11 mouse cellular contexts compared by ENCODE assay signal in the genomic region with DNA sequence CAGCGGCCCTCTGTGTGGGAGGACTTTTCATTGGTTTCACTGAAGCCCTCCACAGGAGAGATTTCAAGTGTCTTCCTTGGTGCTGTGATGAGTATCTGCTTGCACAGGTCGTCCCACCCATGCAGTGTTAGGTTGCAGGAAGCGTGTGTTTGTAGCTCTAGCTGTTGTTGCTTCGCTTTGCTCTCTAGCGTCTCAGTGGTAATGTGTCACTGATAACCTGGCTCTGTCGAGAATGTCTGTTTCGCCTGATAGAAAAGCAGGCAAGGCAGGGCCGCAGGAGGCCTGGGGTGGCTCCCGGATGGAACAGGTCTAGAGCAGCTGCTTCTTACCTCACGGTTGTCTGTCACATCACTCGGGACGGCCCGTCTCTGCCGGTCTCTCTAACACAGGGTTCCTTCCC. TPM values are rescaled to one million over a fixed set of nuclear protein-coding genes. Genes with fewer than 3 reads are reported as not detected.
DNase-seq lines count a peak whose midpoint lies in the region; ATAC-seq and TF ChIP-seq lines count a peak whose summit lies in the region.
"Had no signal": no experiment of that assay in that cellular context is flagged by ENCODE, and none has a peak within 500 bp of the region (broad histone marks: within the 10 kb centered on the region; RNA-seq: fewer than 3 reads in every experiment).

No protein-coding gene starts in this region.

- no peaks in the 10 kb centered on the region for H3K27me3 ChIP-seq in kidney, embryonic 15.5 days
- no peaks in the 10 kb centered on the region for H3K27me3 ChIP-seq in kidney, embryonic 16.5 days (ENCODE audit: insufficient read depth, low read length)
- H3K27me3 ChIP-seq in liver, embryonic 14.5 days (ENCODE audit: control insufficient read depth, insufficient read depth, low read length), result no peaks in the 10 kb centered on the region
- H3K27me3 ChIP-seq in midbrain, embryonic 11.5 days (ENCODE audit: control insufficient read depth, insufficient read depth, low read length), result no peaks in the 10 kb centered on the region

- H3K4me2 ChIP-seq in kidney, embryonic 15.5 days, result no peak overlapping the region
- no peak overlapping the region for H3K4me2 ChIP-seq in kidney, embryonic 16.5 days (replicated peaks; ENCODE audit: low read depth, low read length)
- H3K4me2 ChIP-seq in liver, embryonic 14.5 days (ENCODE audit: low read depth), result peak overlapping the region; percentile 90
- H3K4me2 ChIP-seq in midbrain, embryonic 11.5 days, result no peak overlapping the region

- WGBS in kidney, embryonic 15.5 days, result 58% methylated on average over 14 of the region's 14 CpGs
- 47% methylated on average over 14 of the region's 14 CpGs for WGBS in kidney, embryonic 16.5 days
- WGBS in liver, embryonic 14.5 days (ENCODE audit: insufficient replicate concordance), result 21% methylated on average over 14 of the region's 14 CpGs
- WGBS in midbrain, embryonic 11.5 days, result 93% methylated on average over 14 of the region's 14 CpGs

- H3K27ac ChIP-seq in kidney, embryonic 15.5 days, result 0 out of 2 replicates have a peak overlapping the region, but pooled peaks have one; percentile 28
- no peak overlapping the region for H3K27ac ChIP-seq in kidney, embryonic 16.5 days (ENCODE audit: low read length)
- peak overlapping the region; percentile 98 for H3K27ac ChIP-seq in liver, embryonic 14.5 days
- no peak overlapping the region for H3K27ac ChIP-seq in midbrain, embryonic 11.5 days (ENCODE audit: low read depth, low read length)
- H3K27ac ChIP-seq: hindbrain, embryonic 10.5 days; macrophage had no signal

- no peaks in the 10 kb centered on the region; the same call in 1 of the 2 replicates for H3K4me1 ChIP-seq in kidney, embryonic 15.5 days
- no peaks in the 10 kb centered on the region; the same call in 1 of the 2 replicates for H3K4me1 ChIP-seq in kidney, embryonic 16.5 days (ENCODE audit: insufficient read depth, low read length)
- H3K4me1 ChIP-seq in liver, embryonic 14.5 days (replicated peaks; ENCODE audit: control insufficient read depth in 2 of 2, insufficient read depth in 2 of 2, low read length in 1 of 2), result peaks cover 85 to 94% of the 10 kb centered on the region in 2 experiments
- no peaks in the 10 kb centered on the region for H3K4me1 ChIP-seq in midbrain, embryonic 11.5 days (ENCODE audit: control insufficient read depth, insufficient read depth, low read length)
- H3K4me1 ChIP-seq: hindbrain, embryonic 10.5 days had no signal

- peak; percentile 80 for ATAC-seq in kidney, embryonic 15.5 days (replicated peaks; ENCODE audit: low FRiP score)
- ATAC-seq in kidney, embryonic 16.5 days (ENCODE audit: low FRiP score, low TSS enrichment), result no peak
- ATAC-seq in erythroblast, adult 5-6 weeks (replicated peaks; ENCODE audit: low FRiP score, poor library complexity, severe bottlenecking), result peak; percentile 77
- peak; percentile 88 for ATAC-seq in liver, embryonic 14.5 days (ENCODE audit: insufficient read depth)
- ATAC-seq in midbrain, embryonic 11.5 days (ENCODE audit: low FRiP score), result no peak

- H3K4me3 ChIP-seq in kidney, embryonic 15.5 days (replicated peaks), result no peak overlapping the region
- H3K4me3 ChIP-seq in kidney, embryonic 16.5 days (ENCODE audit: low read length), result no peak overlapping the region
- H3K4me3 ChIP-seq in liver, embryonic 14.5 days (ENCODE audit: insufficient read depth in 1 of 2, low read depth in 2 of 2, low read length in 2 of 2), result peak overlapping the region; percentile 50 to 59
- no peak overlapping the region for H3K4me3 ChIP-seq in midbrain, embryonic 11.5 days (ENCODE audit: low read depth, low read length)
- H3K4me3 ChIP-seq: hindbrain, embryonic 10.5 days had no signal

- TF ChIP-seq CTCF in liver, embryonic 14.5 days (IDR thresholded peaks at IDR 0.05; ENCODE audit: low read depth), result 0 out of 2 replicates have a peak, but pooled peaks have one; percentile 32

- no peaks in the 10 kb centered on the region for H3K9me3 ChIP-seq in kidney, embryonic 15.5 days (replicated peaks)
- no peaks in the 10 kb centered on the region for H3K9me3 ChIP-seq in kidney, embryonic 16.5 days (ENCODE audit: low read length)
- no peaks in the 10 kb centered on the region for H3K9me3 ChIP-seq in liver, embryonic 14.5 days (ENCODE audit: control insufficient read depth, low read length)
- no peaks in the 10 kb centered on the region for H3K9me3 ChIP-seq in midbrain, embryonic 11.5 days (ENCODE audit: control insufficient read depth, low read length)
- H3K9me3 ChIP-seq: hindbrain, embryonic 10.5 days had no signal

- peaks cover 99% of the 10 kb centered on the region for H3K36me3 ChIP-seq in kidney, embryonic 15.5 days
- H3K36me3 ChIP-seq in kidney, embryonic 16.5 days (ENCODE audit: insufficient read depth, low read length), result peaks cover 70% of the 10 kb centered on the region
- H3K36me3 ChIP-seq in liver, embryonic 14.5 days (replicated peaks; ENCODE audit: control insufficient read depth, insufficient read depth, low read depth), result peaks cover 98% of the 10 kb centered on the region
- peaks cover 35% of the 10 kb centered on the region for H3K36me3 ChIP-seq in midbrain, embryonic 11.5 days (ENCODE audit: control insufficient read depth, insufficient read depth, low read length)

- no peak overlapping the region for H3K9ac ChIP-seq in kidney, embryonic 15.5 days
- H3K9ac ChIP-seq in kidney, embryonic 16.5 days (replicated peaks; ENCODE audit: low read length), result no peak overlapping the region
- H3K9ac ChIP-seq in liver, embryonic 14.5 days (replicated peaks), result peak overlapping the region; percentile 63
- H3K9ac ChIP-seq in midbrain, embryonic 11.5 days (ENCODE audit: low read length), result no peak overlapping the region

- DNase-seq in liver, embryonic 14.5 days (ENCODE audit: low read depth in 3 of 3, low spot score in 3 of 3), result peak; percentile 88 to 93 (median 93)
- peak; percentile 82 to 84 for DNase-seq in spleen, postnatal 4 days (ENCODE audit: low spot score in 2 of 2)
- DNase-seq in thymus, postnatal 0 days (ENCODE audit: low spot score), result no peak
- DNase-seq in midbrain, embryonic 11.5 days (ENCODE audit: low spot score, missing footprints), result no peak
- DNase-seq: cerebellum, adult 9-11 months had no signal

- peak; percentile 95 for TF ChIP-seq EP300 in liver, embryonic 14.5 days (IDR thresholded peaks at IDR 0.05; ENCODE audit: low read depth)

RNA-seq across cellular contexts. Expression of a gene that starts 28.2 kb away (rescaled TPM):
- 11.2 and 14.4 TPM in 2 replicates for polyA plus RNA-seq in kidney, embryonic 15.5 days (2015; fragmentation: Nextera tagmentation; extraction: Ambion mirVana)
- 9.9 and 11.0 TPM in 2 replicates for polyA plus RNA-seq in kidney, embryonic 16.5 days (2015; fragmentation: Nextera tagmentation; extraction: Ambion mirVana)
- total RNA-seq in erythroblast, adult 5-6 weeks (2015; ENCODE audit: low replicate concordance), result 325 and 552 TPM in 2 replicates
- 230 and 255 TPM in 2 replicates for total RNA-seq in erythroblast, adult 5-6 weeks (2017; ENCODE audit: low replicate concordance)
- 95.9 and 98.3 TPM in 2 replicates for polyA plus RNA-seq in liver, embryonic 14.5 days (2012; rRNA removed)
- polyA plus RNA-seq in liver, embryonic 14.5 days (2014; fragmentation: Nextera tagmentation; extraction: Ambion mirVana), result 48.6 and 66.8 TPM in 2 replicates
- polyA plus RNA-seq in thymus, postnatal 0 days (2015; fragmentation: Nextera tagmentation; extraction: Ambion mirVana), result 6.2 and 8.6 TPM in 2 replicates
- polyA plus RNA-seq in midbrain, embryonic 11.5 days (2014; fragmentation: Nextera tagmentation; extraction: Ambion mirVana), result 6.5 and 9.7 TPM in 2 replicates

RNA-seq across cellular contexts. Expression of a gene that starts 29.1 kb away (rescaled TPM):
- 0.08 and 0.10 TPM in 2 replicates for polyA plus RNA-seq in kidney, embryonic 15.5 days (2015; fragmentation: Nextera tagmentation; extraction: Ambion mirVana)
- 0.08 TPM in 1 of 2 replicates, not detected in the other for polyA plus RNA-seq in kidney, embryonic 16.5 days (2015; fragmentation: Nextera tagmentation; extraction: Ambion mirVana)
- 0.19 TPM in 1 of 2 replicates, not detected in the other for total RNA-seq in erythroblast, adult 5-6 weeks (2015; ENCODE audit: low replicate concordance)
- total RNA-seq in erythroblast, adult 5-6 weeks (2017; ENCODE audit: low replicate concordance), result 0.68 TPM in 1 of 2 replicates, not detected in the other
- 0.01 and 0.02 TPM in 2 replicates for polyA plus RNA-seq in liver, embryonic 14.5 days (2012; rRNA removed)
- polyA plus RNA-seq in liver, embryonic 14.5 days (2014; fragmentation: Nextera tagmentation; extraction: Ambion mirVana), result 0.04 TPM in 1 of 2 replicates, not detected in the other
- 0.10 TPM in 1 of 2 replicates, not detected in the other for polyA plus RNA-seq in thymus, postnatal 0 days (2015; fragmentation: Nextera tagmentation; extraction: Ambion mirVana)
- not detected in 2 replicates for polyA plus RNA-seq in midbrain, embryonic 11.5 days (2014; fragmentation: Nextera tagmentation; extraction: Ambion mirVana)
- polyA plus RNA-seq: hindbrain, embryonic 10.5 days; kidney, embryonic 14.5 days; macrophage had no signal

Comparison
In these comparisons a context has a peak if more than half of its experiments do, and no peak if none do; other contexts are left out.
1. ATAC-seq: peak in kidney, embryonic 15.5 days (single experiment), erythroblast, adult 5-6 weeks (single experiment) and liver, embryonic 14.5 days (single experiment); none in kidney, embryonic 16.5 days (single experiment) and midbrain, embryonic 11.5 days (single experiment).
2. H3K27ac ChIP-seq: peak in kidney, embryonic 15.5 days (single experiment) and liver, embryonic 14.5 days (single experiment); none in kidney, embryonic 16.5 days (single experiment) and midbrain, embryonic 11.5 days (single experiment).
3. H3K4me3 ChIP-seq: peak in liver, embryonic 14.5 days (2 of 2); none in kidney, embryonic 15.5 days (single experiment), kidney, embryonic 16.5 days (single experiment) and midbrain, embryonic 11.5 days (single experiment).
4. DNase-seq: peak in liver, embryonic 14.5 days (3 of 3) and spleen, postnatal 4 days (2 of 2); none in thymus, postnatal 0 days (single experiment) and midbrain, embryonic 11.5 days (single experiment).